Mouse (Mus musculus): ENCODE data around the gene Itga7. TPM values are rescaled to one million over a fixed set of nuclear protein-coding genes. Genes with fewer than 3 reads are reported as not detected.
"Not testable (repeated sequence)": the region's sequence is repeated elsewhere in the genome, so short reads cannot be mapped to it uniquely, and the experiment has no call there.

Gene Itga7
- total RNA-seq, 2 experiments from 2014 or later, result 15.6 to 17.6 TPM

GRCm38 (mm10) chr10:128965871-128966270, 32.3 kb downstream of the Itga7 start:
- DNase-seq (ENCODE audit: low spot score in 2 of 2), result no peak
- intact Hi-C loops (cut with DNase I), result no loop called here

GRCm38 (mm10) chr10:128968341-128968749, 34.7 kb downstream of the Itga7 start:
- intact Hi-C loops (cut with DNase I), result no loop called here
- no peak for DNase-seq (ENCODE audit: low spot score in 2 of 2)

GRCm38 (mm10) chr10:128970740-128971250, 37.2 kb downstream of the Itga7 start:
- no peak for DNase-seq (ENCODE audit: low spot score in 2 of 2)
- intact Hi-C loops (cut with DNase I), result no loop called here

- DNase-seq (ENCODE audit: low spot score in 2 of 2), result no peak
- intact Hi-C loops (cut with DNase I), result no loop called here
Observed at GRCm38 (mm10) chr10:128972841-128973240, 39.2 kb downstream of the Itga7 start.

GRCm38 (mm10) chr10:128976395-128976794, 42.8 kb downstream of the Itga7 start:
- intact Hi-C loops (cut with DNase I), result loop anchor here (5.0 kb wide), 2 partner anchors 54 to 129 kb away; partner anchors contain the start of genes Bloc1s1 and Rdh5

GRCm38 (mm10) chr10:128977522-128978114, 44.0 kb downstream of the Itga7 start:
- DNase-seq (ENCODE audit: low spot score in 2 of 2), result peak; percentile 70 to 74
- intact Hi-C loops (cut with DNase I), result loop anchor here (5.0 kb wide), 2 partner anchors 55 to 130 kb away; partner anchors contain the start of genes Bloc1s1 and Rdh5

More at GRCm38 (mm10) chr10:128976395-128976794, 42.8 kb downstream of the Itga7 start:
- DNase-seq (ENCODE audit: low spot score in 2 of 2), result no peak

GRCm38 (mm10) chr10:128980644-128981365, 47.2 kb downstream of the Itga7 start:
- intact Hi-C loops (cut with DNase I), result no loop called here
- DNase-seq (ENCODE audit: low spot score in 2 of 2), result no peak

- DNase-seq (ENCODE audit: low spot score in 2 of 2); intact Hi-C loops (cut with DNase I): not testable (repeated sequence)
Observed at GRCm38 (mm10) chr10:128989131-128989530, 55.5 kb downstream of the Itga7 start, which contains the start of gene Olfr9. Gene Olfr9 (plus strand): TSS chr10:128989431.

- DNase-seq (ENCODE audit: low spot score in 2 of 2); intact Hi-C loops (cut with DNase I): not testable (repeated sequence)
Observed at GRCm38 (mm10) chr10:128990129-128990850, 56.7 kb downstream of the Itga7 start.

- intact Hi-C loops (cut with DNase I), result no loop called here
- no peak for DNase-seq (ENCODE audit: low spot score in 2 of 2)
Observed at GRCm38 (mm10) chr10:128990994-128991393, 57.4 kb downstream of the Itga7 start.

GRCm38 (mm10) chr10:128995796-128996195, 62.2 kb downstream of the Itga7 start:
- intact Hi-C loops (cut with DNase I), result no loop called here
- DNase-seq (ENCODE audit: low spot score in 2 of 2), result no peak

GRCm38 (mm10) chr10:128996523-128997040, 63.0 kb downstream of the Itga7 start:
- DNase-seq (ENCODE audit: low spot score in 2 of 2), result no peak
- intact Hi-C loops (cut with DNase I), result no loop called here

GRCm38 (mm10) chr10:129004032-129004920, 70.7 kb downstream of the Itga7 start:
- no peak for DNase-seq (ENCODE audit: low spot score in 2 of 2)
- intact Hi-C loops (cut with DNase I), result no loop called here

Other genes starting within 250 kb of the Itga7 start
- 100 to 1,000 TPM; 117 to 123 TPM for gene Rab5b, start 237.6 kb upstream of the Itga7 start, total RNA-seq (2021)
- 1 to 10 TPM in 1 of 2 experiments, under 1 TPM in 1; 0.97 to 1.2 TPM for gene Pmel, start 229.6 kb upstream of the Itga7 start, total RNA-seq (2021)
- 1 to 10 TPM; 4.7 to 5.1 TPM for gene Cdk2, start 228.8 kb upstream of the Itga7 start, total RNA-seq (2021)
- 1 to 10 TPM; 4.8 to 6.3 TPM for gene Dgka, start 189.0 kb upstream of the Itga7 start, total RNA-seq (2021)
- gene Pym1, start 185.9 kb upstream of the Itga7 start, total RNA-seq (2021), result 10 to 100 TPM; 30.7 to 32.7 TPM
- gene Mmp19, start 142.9 kb upstream of the Itga7 start, total RNA-seq (2021), result under 1 TPM; 0.77 to 0.80 TPM
- 10 to 100 TPM; 68.1 to 68.6 TPM for gene Dnajc14, start 129.8 kb upstream of the Itga7 start, total RNA-seq (2021)
- 10 to 100 TPM; 10.4 to 11.6 TPM for gene Tmem198b, start 129.4 kb upstream of the Itga7 start, total RNA-seq (2021)
- 10 to 100 TPM; 38.9 to 41.7 TPM for gene Sarnp, start 116.5 kb upstream of the Itga7 start, total RNA-seq (2021)
- gene Ormdl2, start 112.2 kb upstream of the Itga7 start, total RNA-seq (2021), result 1 to 10 TPM; 5.6 to 7.2 TPM
- gene Gdf11, start 42.1 kb upstream of the Itga7 start, total RNA-seq (2021), result 10 to 100 TPM; 11.6 to 15.7 TPM
- 10 to 100 TPM; 55.4 to 61.0 TPM for gene Cd63, start 32.8 kb upstream of the Itga7 start, total RNA-seq (2021)
- gene Rdh5, start 10.9 kb upstream of the Itga7 start, total RNA-seq (2021), result 1 to 10 TPM; 4.8 to 5.1 TPM
- 10 to 100 TPM; 71.5 to 78.7 TPM for gene Bloc1s1, start 9.8 kb upstream of the Itga7 start, total RNA-seq (2021)
- gene Mettl7b, start 27.2 kb downstream of the Itga7 start, total RNA-seq (2021), result not detected
- gene Olfr9, start 55.6 kb downstream of the Itga7 start, total RNA-seq (2021), result not detected
- gene Olfr763, start 77.0 kb downstream of the Itga7 start, total RNA-seq (2021), result not detected
- not detected for gene Olfr764-ps1, start 106.1 kb downstream of the Itga7 start, total RNA-seq (2021)
- not detected for gene Olfr765, start 116.2 kb downstream of the Itga7 start, total RNA-seq (2021)
- gene Olfr766-ps1, start 135.2 kb downstream of the Itga7 start, total RNA-seq (2021), result not detected
- gene Olfr767, start 149.1 kb downstream of the Itga7 start, total RNA-seq (2021), result not detected
- gene Olfr768, start 165.6 kb downstream of the Itga7 start, total RNA-seq (2021), result not detected
- gene Olfr769, start 184.0 kb downstream of the Itga7 start, total RNA-seq (2021), result not detected
- gene Olfr770, start 205.2 kb downstream of the Itga7 start, total RNA-seq (2021), result not detected
- not detected for gene Olfr771, start 230.9 kb downstream of the Itga7 start, total RNA-seq (2021)
- not detected for gene Olfr772, start 244.1 kb downstream of the Itga7 start, total RNA-seq (2021)